Mouse (Mus musculus) spleen, adult 2 months (tissue): ENCODE measurements at regions not wholly inside any gene's neighbourhood (a gene's known extent, or its start where the extent isn't known, plus 50 kb on each side); places are given as distances from the start of the nearest gene placed in this dataset.

Experiments
- CTCF ChIP-seq: fragments of 200-500 bp; IDR thresholded peaks from 2 replicates; pipeline ENCODE4 v1.5.1; 2011; ENCODE audit warnings: mild to moderate bottlenecking, inconsistent platforms; ENCODE audit not compliant: insufficient read depth, insufficient read length, insufficient replicate concordance; ENCODE audit errors: extremely low read depth
- POLR2A ChIP-seq: fragments of 200-500 bp; IDR thresholded peaks from 2 replicates; pipeline ENCODE4 v1.6.1; 2011; ENCODE audit warnings: low read depth, low read length, inconsistent platforms

GRCm38 (mm10) chr9:61321825-61322224 is 50.3 kb upstream of the Tle3 start:
- TF ChIP-seq CTCF (no peak), POLR2A (no peak)
